8 mouse cellular contexts compared by ENCODE assay signal in genomic region chr3:57846912-57847759, GRCm38 (mm10). TPM values are rescaled to one million over a fixed set of nuclear protein-coding genes. Genes with fewer than 3 reads are reported as not detected.
DNase-seq lines count a peak whose midpoint lies in the region; ATAC-seq and TF ChIP-seq lines count a peak whose summit lies in the region.

No protein-coding gene starts in this region.

- H3K4me1 ChIP-seq in bone marrow macrophage, adult 2 months (ENCODE audit: control insufficient read depth, insufficient read depth, low read length): peaks cover 3% of the 10 kb centered on the region; the same call in 1 of the 2 replicates
- H3K4me1 ChIP-seq in forebrain, embryonic 13.5 days: peaks cover 26% of the 10 kb centered on the region
- no peaks in the 10 kb centered on the region for H3K4me1 ChIP-seq in olfactory bulb, adult 2 months (ENCODE audit: control insufficient read depth, insufficient read depth, low read length)

- no peak for TF ChIP-seq POLR2A in bone marrow macrophage, adult 2 months (IDR thresholded peaks at IDR 0.05; ENCODE audit: borderline replicate concordance, low read depth, low read length)
- peak; percentile 57 for TF ChIP-seq POLR2A in olfactory bulb, adult 2 months (IDR thresholded peaks at IDR 0.05; ENCODE audit: insufficient read depth, low read depth, low read length)

- intact Hi-C loops in heart, postnatal 10 days (cut with DNase I): loop anchor here (5.0 kb wide), 3 partner anchors 110 to 680 kb away; partner anchors contain the start of genes Eif2a, Rnf13 and Serp1

- peak overlapping the region; percentile 97 for H3K9ac ChIP-seq in forebrain, embryonic 13.5 days

- WGBS in forebrain, embryonic 13.5 days: under 1% methylated on average over 77 of the region's 104 CpGs
- under 1% methylated on average over 96 of the region's 104 CpGs for WGBS in olfactory bulb, adult 2 months

- ATAC-seq in forebrain, embryonic 13.5 days: peak; percentile 87

- peak overlapping the region; percentile 73 for H3K4me2 ChIP-seq in forebrain, embryonic 13.5 days

- H3K4me3 ChIP-seq in bone marrow macrophage, adult 2 months (ENCODE audit: insufficient read depth, low read length): peak overlapping the region; percentile 90
- H3K4me3 ChIP-seq in forebrain, embryonic 13.5 days: peak overlapping the region; percentile 99
- peak overlapping the region; percentile 100 for H3K4me3 ChIP-seq in olfactory bulb, adult 2 months (ENCODE audit: insufficient read depth, low read depth, low read length)

- no peaks in the 10 kb centered on the region for H3K9me3 ChIP-seq in forebrain, embryonic 13.5 days (replicated peaks)

- DNase-seq in CD4-positive helper T cell, adult 2 months (ENCODE audit: low read depth, low spot score): peak; percentile 77
- DNase-seq in heart, postnatal 10 days: peak; percentile 66 to 68
- DNase-seq in kidney, postnatal 4 days: peak; percentile 76 to 86
- peak; percentile 39 to 40 for DNase-seq in lung, adult 18-20 months
- DNase-seq in thymus, adult 18-20 months: peak; percentile 26 to 34

- no peak for TF ChIP-seq CTCF in bone marrow macrophage, adult 2 months (IDR thresholded peaks at IDR 0.05; ENCODE audit: low read depth, low read length)
- no peak for TF ChIP-seq CTCF in olfactory bulb, adult 2 months (IDR thresholded peaks at IDR 0.05; ENCODE audit: insufficient read depth, low read depth, low read length)

- H3K36me3 ChIP-seq in forebrain, embryonic 13.5 days (ENCODE audit: poor library complexity, severe bottlenecking): peaks cover 25% of the 10 kb centered on the region

- no peaks in the 10 kb centered on the region for H3K27me3 ChIP-seq in forebrain, embryonic 13.5 days

- no peak overlapping the region for H3K27ac ChIP-seq in bone marrow macrophage, adult 2 months (ENCODE audit: insufficient read depth, low read depth, low read length)
- peak overlapping the region; percentile 100 for H3K27ac ChIP-seq in forebrain, embryonic 13.5 days
- H3K27ac ChIP-seq in olfactory bulb, adult 2 months (ENCODE audit: insufficient read depth, low read depth, low read length): peak overlapping the region; percentile 99

RNA-seq across cellular contexts. Expression of gene Pfn2, which starts 0.7 kb away (rescaled TPM):
- 0.59 TPM in 1 of 2 replicates, not detected in the other for polyA plus RNA-seq in bone marrow macrophage, adult 2 months (2012; ENCODE audit: insufficient read depth, insufficient read length, missing spikeins)
- polyA plus RNA-seq in forebrain, embryonic 13.5 days (2015; fragmentation: Nextera tagmentation; extraction: Ambion mirVana): 444 and 476 TPM in 2 replicates
- 10 to 100 TPM; 30.1 to 35.2 TPM for total RNA-seq in heart, postnatal 10 days (2021)
- 200 TPM in 1 of 2 replicates, not detected in the other for polyA plus RNA-seq in olfactory bulb, adult 2 months (2012; ENCODE audit: insufficient read depth, insufficient read length, low replicate concordance, missing spikeins)

Comparison
In these comparisons a context has a peak if more than half of its experiments do, and no peak if none do; other contexts are left out.
1. DNase-seq: peak in every context shown above with its lines; median percentile 81 in kidney, postnatal 4 days; 77 in CD4-positive helper T cell, adult 2 months; 67 in heart, postnatal 10 days; 40 in lung, adult 18-20 months; 30 in thymus, adult 18-20 months.
2. RNA of gene Pfn2, which starts 0.7 kb away (polyA plus RNA-seq): 444 to 476 TPM in forebrain, embryonic 13.5 days and 200 TPM in olfactory bulb, adult 2 months; 0.59 TPM in bone marrow macrophage, adult 2 months; every median in the first group is over 10 times any median in the second.
3. Peak in every context shown above with its lines, with median percentiles within 50 percentile points of each other: H3K4me3 ChIP-seq.